Mouse (Mus musculus) brain, embryonic 14.5 days (tissue): ENCODE results near the gene Tmem131.
"Not testable (repeated sequence)": the region's sequence is repeated elsewhere in the genome, so short reads cannot be mapped to it uniquely, and the experiment has no call there.

Experiments used
- CTCF ChIP-seq: fragments of 200-500 bp; IDR thresholded peaks from 2 replicates; pipeline ENCODE4 v1.5.1; 2012; ENCODE audit warnings: inconsistent platforms, mild to moderate bottlenecking, moderate library complexity, borderline replicate concordance; ENCODE audit not compliant: insufficient read depth, insufficient read length; ENCODE audit errors: extremely low read depth
- POLR2A ChIP-seq: fragments of 200-500 bp; IDR thresholded peaks from 2 replicates; pipeline ENCODE4 v1.6.1; 2012; ENCODE audit warnings: mild to moderate bottlenecking, inconsistent platforms, borderline replicate concordance; ENCODE audit not compliant: poor library complexity, insufficient read depth, insufficient read length, severe bottlenecking; ENCODE audit errors: extremely low read depth

DNA sequence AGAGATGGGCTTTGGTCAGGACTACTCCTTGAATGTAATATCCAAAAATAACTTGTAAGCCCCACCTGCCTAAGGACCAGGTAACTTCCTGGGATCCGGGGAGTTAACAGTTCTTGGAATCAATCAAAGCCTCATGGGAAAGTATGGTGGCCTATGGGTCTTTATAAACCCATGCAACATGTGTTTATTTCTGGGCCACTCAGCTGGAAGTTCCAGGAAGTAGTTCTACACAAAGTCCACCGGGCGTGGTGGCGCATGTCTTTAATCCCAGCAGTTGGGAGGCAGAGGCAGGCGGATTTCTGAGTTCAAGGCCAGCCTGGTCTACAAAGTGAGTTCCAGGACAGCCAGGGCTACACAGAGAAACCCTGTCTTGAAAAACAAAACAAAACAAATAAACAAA is 49.7 kb downstream of the Tmem131 start:
- TF ChIP-seq CTCF, POLR2A: not testable (repeated sequence)
